Mouse (Mus musculus) testis, adult 2 months (tissue): ENCODE data around the gene Cstf1. TPM values are rescaled to one million over a fixed set of nuclear protein-coding genes. Genes with fewer than 3 reads are reported as not detected.

ENCODE experiments used
- H3K27ac ChIP-seq: fragments of 200-500 bp; 2 replicates; pipeline ENCODE4 v1.5.1; 2012; ENCODE audit warnings: low read depth, low read length; ENCODE audit not compliant: control insufficient read depth, insufficient read depth
- H3K27me3 ChIP-seq: fragments of 200-500 bp; 2 replicates; pipeline ENCODE4 v1.6.1; 2012; ENCODE audit warnings: mild to moderate bottlenecking, low read length, moderate library complexity; ENCODE audit not compliant: control insufficient read depth, insufficient read depth
- H3K36me3 ChIP-seq: fragments of 200-500 bp; 2 replicates; pipeline ENCODE4 v1.6.1; 2012; ENCODE audit warnings: mild to moderate bottlenecking, low read length; ENCODE audit not compliant: control insufficient read depth, insufficient read depth
- H3K4me1 ChIP-seq: fragments of 200-500 bp; 2 replicates; pipeline ENCODE4 v1.6.1; 2012; ENCODE audit warnings: low read length; ENCODE audit not compliant: control insufficient read depth, insufficient read depth
- H3K4me3 ChIP-seq: fragments of 200-500 bp; 2 replicates; pipeline ENCODE4 v1.5.1; 2012; ENCODE audit warnings: low read depth, mild to moderate bottlenecking, low read length, moderate library complexity, mixed read lengths; ENCODE audit not compliant: control insufficient read depth
- CTCF ChIP-seq: fragments of 200-500 bp; IDR thresholded peaks from 2 replicates; pipeline ENCODE4 v1.5.1; 2012; ENCODE audit warnings: low read depth, mild to moderate bottlenecking, inconsistent platforms, low read length, moderate library complexity; ENCODE audit not compliant: control insufficient read depth, insufficient read depth, insufficient replicate concordance
- POLR2A ChIP-seq: fragments of 200-500 bp; IDR thresholded peaks from 2 replicates; pipeline ENCODE4 v1.6.1; 2012; ENCODE audit warnings: low read depth, mild to moderate bottlenecking, inconsistent platforms, low read length, moderate library complexity; ENCODE audit not compliant: control insufficient read depth
- polyA plus RNA-seq: library from polyadenylated mRNA; depleted of rRNA; stranded (reverse); fragments of >200 nt; gene quantifications from 2 replicates; pipeline ENCODE4 v1.2.3, GENCODE M21; 2012

The Cstf1 gene
- polyA plus RNA-seq, 1 experiment: 158 TPM

GRCm38 (mm10) chr2:172392041-172392521 lies 21.6 kb downstream of the Cstf1 start:
- Histone ChIP-seq H3K4me1 (peaks cover 2% of the 10 kb centered on the region; the same call in 1 of the 2 replicates), H3K4me3 (no peak overlapping the region), H3K27ac (no peak overlapping the region), H3K27me3 (no peaks in the 10 kb centered on the region), H3K36me3 (no peaks in the 10 kb centered on the region)
- TF ChIP-seq CTCF (no peak), POLR2A (no peak)

GRCm38 (mm10) chr2:172393391-172394051 lies 23.0 kb downstream of the Cstf1 start, which contains the start of gene Cass4:
Cass4 (plus strand) TSS chr2:172393794.
- Histone ChIP-seq H3K4me1 (peaks cover 2% of the 10 kb centered on the region; the same call in 1 of the 2 replicates), H3K4me3 (peak within 1 kb of the TSS; percentile 48), H3K27ac (no peak within 1 kb of the TSS), H3K27me3 (no peaks in the 10 kb centered on the region), H3K36me3 (no peaks in the 10 kb centered on the region)
- TF ChIP-seq CTCF (no peak), POLR2A (no peak)

- no peaks in the 10 kb centered on the region for H3K27me3 ChIP-seq
- TF ChIP-seq CTCF (no peak), POLR2A (no peak)
- no peak overlapping the region for H3K27ac ChIP-seq
- H3K36me3 ChIP-seq: no peaks in the 10 kb centered on the region
- H3K4me1 ChIP-seq: peaks cover 2% of the 10 kb centered on the region; the same call in 1 of the 2 replicates
- peak overlapping the region; percentile 48 for H3K4me3 ChIP-seq
Observed at GRCm38 (mm10) chr2:172394052-172394392, 23.5 kb downstream of the Cstf1 start.

- Histone ChIP-seq H3K4me3 (peak overlapping the region; percentile 48), H3K4me1 (peaks cover 2% of the 10 kb centered on the region; the same call in 1 of the 2 replicates), H3K27ac (no peak overlapping the region), H3K36me3 (no peaks in the 10 kb centered on the region), H3K27me3 (no peaks in the 10 kb centered on the region)
- TF ChIP-seq POLR2A (no peak), CTCF (no peak)
Observed at GRCm38 (mm10) chr2:172394671-172395070, 24.2 kb downstream of the Cstf1 start.

GRCm38 (mm10) chr2:172395961-172396360 lies 25.5 kb downstream of the Cstf1 start:
- Histone ChIP-seq H3K27ac (no peak overlapping the region), H3K4me3 (peak overlapping the region; percentile 48), H3K27me3 (no peaks in the 10 kb centered on the region), H3K36me3 (no peaks in the 10 kb centered on the region), H3K4me1 (peaks cover 2% of the 10 kb centered on the region; the same call in 1 of the 2 replicates)
- no peak for TF ChIP-seq CTCF
- TF ChIP-seq POLR2A: no peak

- Histone ChIP-seq H3K4me3 (no peak overlapping the region), H3K4me1 (peaks cover 6% of the 10 kb centered on the region), H3K27me3 (no peaks in the 10 kb centered on the region), H3K36me3 (no peaks in the 10 kb centered on the region), H3K27ac (no peak overlapping the region)
- TF ChIP-seq CTCF: no peak
- no peak for TF ChIP-seq POLR2A
Observed at GRCm38 (mm10) chr2:172399901-172400300, 29.4 kb downstream of the Cstf1 start.

- no peaks in the 10 kb centered on the region for H3K27me3 ChIP-seq
- TF ChIP-seq CTCF: no peak
- TF ChIP-seq POLR2A: no peak
- no peak overlapping the region for H3K4me3 ChIP-seq
- H3K27ac ChIP-seq: no peak overlapping the region
- peaks cover 6% of the 10 kb centered on the region for H3K4me1 ChIP-seq
- no peaks in the 10 kb centered on the region for H3K36me3 ChIP-seq
Observed at GRCm38 (mm10) chr2:172401116-172401825, 30.8 kb downstream of the Cstf1 start.
